Comparison of ENCODE assay signal across 19 mouse cellular contexts in the genomic region with DNA sequence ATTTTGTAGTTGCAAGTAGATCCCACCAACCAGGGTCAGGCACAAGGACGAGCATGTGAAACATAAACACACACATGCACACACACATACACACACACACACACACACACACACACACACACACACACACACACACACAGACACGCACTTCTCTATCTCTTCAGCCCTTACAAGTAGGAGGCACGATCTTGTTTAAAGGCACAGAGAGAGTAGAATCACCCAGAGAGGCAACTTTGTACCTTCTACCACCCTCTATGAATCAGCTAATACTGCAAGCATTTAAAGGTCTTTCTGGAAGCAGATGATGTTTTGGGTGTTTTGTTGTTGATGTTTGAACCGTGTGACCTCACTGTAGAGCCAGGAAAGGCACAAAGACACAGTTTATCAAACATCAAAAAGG. TPM values are rescaled to one million over a fixed set of nuclear protein-coding genes. Genes with fewer than 3 reads are reported as not detected.
DNase-seq lines count a peak whose midpoint lies in the region; ATAC-seq lines count a peak whose summit lies in the region.
"Had no signal": no experiment of that assay in that cellular context is flagged by ENCODE, and none has a peak within 500 bp of the region (broad histone marks: within the 10 kb centered on the region; RNA-seq: fewer than 3 reads in every experiment).

No protein-coding gene starts in this region.

- H3K4me3 ChIP-seq in forebrain, embryonic 15.5 days: no peak overlapping the region
- H3K4me3 ChIP-seq in forebrain, embryonic 11.5 days (ENCODE audit: low read depth, low read length): no peak overlapping the region
- H3K4me3 ChIP-seq in kidney, embryonic 16.5 days (ENCODE audit: low read length): no peak overlapping the region
- H3K4me3 ChIP-seq in limb, embryonic 10.5 days: no peak overlapping the region
- H3K4me3 ChIP-seq: embryonic facial prominence, embryonic 12.5 days; forebrain, embryonic 12.5 days; heart, embryonic 13.5 days; hindbrain, embryonic 13.5 days had no signal

- peaks cover 42% of the 10 kb centered on the region for H3K4me1 ChIP-seq in forebrain, embryonic 15.5 days
- H3K4me1 ChIP-seq in forebrain, embryonic 11.5 days (replicated peaks; ENCODE audit: control insufficient read depth, insufficient read depth, low read length): peaks cover 15% of the 10 kb centered on the region; the same call in 1 of the 2 replicates
- peaks cover 86% of the 10 kb centered on the region for H3K4me1 ChIP-seq in kidney, embryonic 16.5 days (ENCODE audit: insufficient read depth, low read length)
- H3K4me1 ChIP-seq in limb, embryonic 10.5 days: peaks cover 53% of the 10 kb centered on the region

- 0 out of 2 replicates have a peak overlapping the region, but pooled peaks have one; percentile 52 for H3K27ac ChIP-seq in forebrain, embryonic 15.5 days (replicated peaks)
- no peak overlapping the region for H3K27ac ChIP-seq in forebrain, embryonic 11.5 days (ENCODE audit: low read depth, low read length)
- peak overlapping the region; percentile 39; the same call in 1 of the 2 replicates for H3K27ac ChIP-seq in kidney, embryonic 16.5 days (ENCODE audit: low read length)
- H3K27ac ChIP-seq in limb, embryonic 10.5 days: peak overlapping the region; percentile 56; the same call in 1 of the 2 replicates
- H3K27ac ChIP-seq: embryonic facial prominence, embryonic 12.5 days; forebrain, embryonic 12.5 days; hindbrain, embryonic 13.5 days; hindbrain, postnatal 0 days had no signal

- H3K9ac ChIP-seq in forebrain, embryonic 15.5 days (replicated peaks): no peak overlapping the region
- H3K9ac ChIP-seq in forebrain, embryonic 11.5 days (ENCODE audit: low read length): no peak overlapping the region
- no peak overlapping the region for H3K9ac ChIP-seq in kidney, embryonic 16.5 days (replicated peaks; ENCODE audit: low read length)
- H3K9ac ChIP-seq: embryonic facial prominence, embryonic 12.5 days; forebrain, postnatal 0 days; heart, embryonic 13.5 days; hindbrain, embryonic 13.5 days had no signal

- no peak for DNase-seq in forebrain, embryonic 11.5 days (ENCODE audit: low spot score)
- no peak for DNase-seq in kidney, adult 9 months
- peak; percentile 41 for DNase-seq in CD4-positive helper T cell, adult 2 months (ENCODE audit: low read depth, low spot score)
- no peak for DNase-seq in limb, embryonic 10.5 days (ENCODE audit: low spot score)
- DNase-seq in left cerebral cortex, postnatal 25 days (ENCODE audit: low spot score in 2 of 2): no peak
- DNase-seq: adrenal gland, postnatal 10 days; cerebellum, adult 11 months; cerebellum, adult 8-10 months; cerebellum, postnatal 14 days; gastrocnemius, postnatal 14 days; heart, postnatal 36 days had no signal

- H3K27me3 ChIP-seq in forebrain, embryonic 15.5 days: no peaks in the 10 kb centered on the region
- H3K27me3 ChIP-seq in forebrain, embryonic 11.5 days (ENCODE audit: control insufficient read depth, insufficient read depth, low read length): no peaks in the 10 kb centered on the region
- H3K27me3 ChIP-seq in kidney, embryonic 16.5 days (ENCODE audit: insufficient read depth, low read length): 0 out of 2 replicates have a peak, but pooled peaks cover 5% of the 10 kb centered on the region
- peaks cover 18% of the 10 kb centered on the region for H3K27me3 ChIP-seq in limb, embryonic 10.5 days (ENCODE audit: low read depth, poor library complexity, severe bottlenecking)
- H3K27me3 ChIP-seq: heart, embryonic 13.5 days had no signal

- 68% methylated on average over 4 of the region's 4 CpGs for WGBS in forebrain, embryonic 15.5 days
- 87% methylated on average over 4 of the region's 4 CpGs for WGBS in forebrain, embryonic 11.5 days
- WGBS in kidney, embryonic 16.5 days: 71% methylated on average over 4 of the region's 4 CpGs
- WGBS in limb, embryonic 10.5 days: 88% methylated on average over 4 of the region's 4 CpGs

- intact Hi-C loops in left cerebral cortex, postnatal 25 days (cut with DNase I): no loop called here

- no peak overlapping the region for H3K4me2 ChIP-seq in forebrain, embryonic 15.5 days (replicated peaks)
- no peak overlapping the region for H3K4me2 ChIP-seq in forebrain, embryonic 11.5 days (ENCODE audit: low read depth, low read length, severe bottlenecking)
- H3K4me2 ChIP-seq in kidney, embryonic 16.5 days (replicated peaks; ENCODE audit: low read depth, low read length): no peak overlapping the region
- H3K4me2 ChIP-seq: embryonic facial prominence, embryonic 12.5 days; forebrain, embryonic 12.5 days; heart, embryonic 13.5 days; hindbrain, embryonic 13.5 days had no signal

- H3K9me3 ChIP-seq in forebrain, embryonic 15.5 days: no peaks in the 10 kb centered on the region
- H3K9me3 ChIP-seq in forebrain, embryonic 11.5 days (ENCODE audit: control insufficient read depth, low read length): no peaks in the 10 kb centered on the region
- no peaks in the 10 kb centered on the region for H3K9me3 ChIP-seq in kidney, embryonic 16.5 days (ENCODE audit: low read length)
- no peaks in the 10 kb centered on the region for H3K9me3 ChIP-seq in limb, embryonic 10.5 days (replicated peaks)
- H3K9me3 ChIP-seq: embryonic facial prominence, embryonic 12.5 days; forebrain, embryonic 12.5 days; heart, embryonic 13.5 days; hindbrain, embryonic 13.5 days had no signal

- no peaks in the 10 kb centered on the region for H3K36me3 ChIP-seq in forebrain, embryonic 15.5 days
- H3K36me3 ChIP-seq in forebrain, embryonic 11.5 days (ENCODE audit: control insufficient read depth, insufficient read depth, low read length): no peaks in the 10 kb centered on the region
- no peaks in the 10 kb centered on the region for H3K36me3 ChIP-seq in kidney, embryonic 16.5 days (ENCODE audit: insufficient read depth, low read length)
- no peaks in the 10 kb centered on the region for H3K36me3 ChIP-seq in limb, embryonic 10.5 days
- H3K36me3 ChIP-seq: embryonic facial prominence, embryonic 12.5 days; forebrain, embryonic 12.5 days; heart, embryonic 13.5 days; hindbrain, embryonic 13.5 days had no signal

- no peak for ATAC-seq in forebrain, embryonic 15.5 days (replicated peaks)
- ATAC-seq in forebrain, embryonic 11.5 days (replicated peaks; ENCODE audit: low FRiP score): no peak
- ATAC-seq in kidney, embryonic 16.5 days (ENCODE audit: low FRiP score, low TSS enrichment): no peak
- ATAC-seq: forebrain, postnatal 0 days; hindbrain, postnatal 0 days had no signal

RNA-seq across cellular contexts. Expression of gene Ezr, which starts 6.9 kb away (rescaled TPM):
- polyA plus RNA-seq in forebrain, embryonic 15.5 days (2015; fragmentation: Nextera tagmentation; extraction: Ambion mirVana): 112 and 125 TPM in 2 replicates
- polyA plus RNA-seq in forebrain, embryonic 11.5 days (2014; fragmentation: Nextera tagmentation; extraction: Ambion mirVana): 122 and 135 TPM in 2 replicates
- polyA plus RNA-seq in kidney, embryonic 16.5 days (2015; fragmentation: Nextera tagmentation; extraction: Ambion mirVana): 240 and 248 TPM in 2 replicates
- 24.8 and 26.2 TPM in 2 replicates for polyA plus RNA-seq in limb, embryonic 10.5 days (2016; fragmentation: Nextera tagmentation; extraction: Ambion mirVana)
- total RNA-seq in left cerebral cortex, postnatal 25 days (2021): 10 to 100 TPM; 44.7 to 55.6 TPM
